Mouse (Mus musculus) cerebellum, adult 2 months (tissue): Measurements from ENCODE around the gene Aff3.

ENCODE experiments used
- CTCF ChIP-seq: fragments of 200-500 bp; IDR thresholded peaks from 2 replicates; pipeline ENCODE4 v1.5.1; 2011; ENCODE audit warnings: low read depth, mild to moderate bottlenecking, control low read depth, low read length, moderate library complexity, borderline replicate concordance; ENCODE audit not compliant: insufficient read depth
- POLR2A ChIP-seq: fragments of 200-500 bp; IDR thresholded peaks from 2 replicates; pipeline ENCODE4 v1.6.1; 2011; ENCODE audit warnings: low read length, control low read depth, borderline replicate concordance; ENCODE audit not compliant: insufficient read depth

- no peak for TF ChIP-seq CTCF
- no peak for TF ChIP-seq POLR2A
Observed at GRCm38 (mm10) chr1:38621840-38622239, 42.9 kb downstream of the Aff3 start.
